ENCODE assay signal across 9 mouse cellular contexts in genomic region chr2:113595329-113596091, GRCm38 (mm10).
DNase-seq lines count a peak whose midpoint lies in the region; ATAC-seq lines count a peak whose summit lies in the region.
"Had no signal": no experiment of that assay in that cellular context is flagged by ENCODE, and none has a peak within 500 bp of the region (broad histone marks: within the 10 kb centered on the region; RNA-seq: fewer than 3 reads in every experiment).

No protein-coding gene starts in this region.

- intact Hi-C loops in gastrocnemius, postnatal 14 days (cut with DNase I; ENCODE audit: low total_unique reads), result no loop called here

- H3K9ac ChIP-seq in liver, embryonic 11.5 days (ENCODE audit: low read depth, low read length), result no peak overlapping the region
- no peak overlapping the region for H3K9ac ChIP-seq in heart, embryonic 14.5 days (ENCODE audit: low read length)
- H3K9ac ChIP-seq: lung, embryonic 15.5 days had no signal

- no peaks in the 10 kb centered on the region for H3K9me3 ChIP-seq in liver, embryonic 11.5 days (ENCODE audit: control insufficient read depth, low read length)
- H3K9me3 ChIP-seq in heart, embryonic 14.5 days (ENCODE audit: control insufficient read depth, low read length), result no peaks in the 10 kb centered on the region
- no peaks in the 10 kb centered on the region for H3K9me3 ChIP-seq in limb, embryonic 10.5 days (replicated peaks)
- H3K9me3 ChIP-seq: lung, embryonic 15.5 days had no signal

- H3K4me3 ChIP-seq in liver, embryonic 11.5 days (ENCODE audit: low read depth, low read length), result no peak overlapping the region
- H3K4me3 ChIP-seq in heart, embryonic 14.5 days (ENCODE audit: control insufficient read depth in 1 of 2, insufficient read depth in 1 of 2, low read depth in 1 of 2, low read length in 2 of 2), result no peak overlapping the region
- H3K4me3 ChIP-seq in limb, embryonic 10.5 days, result 0 out of 2 replicates have a peak overlapping the region, but pooled peaks have one; percentile 7
- H3K4me3 ChIP-seq: lung, embryonic 15.5 days had no signal

- no peak overlapping the region for H3K4me2 ChIP-seq in liver, embryonic 11.5 days
- peak overlapping the region; percentile 34 for H3K4me2 ChIP-seq in heart, embryonic 14.5 days (ENCODE audit: low read length)
- H3K4me2 ChIP-seq: lung, embryonic 15.5 days had no signal

- no peaks in the 10 kb centered on the region; the same call in none of the 2 replicates for H3K4me1 ChIP-seq in liver, embryonic 11.5 days (replicated peaks; ENCODE audit: control insufficient read depth, insufficient read depth, low read length)
- peaks cover 3 to 7% of the 10 kb centered on the region in 2 experiments; a peak in 3 of 4 replicates for H3K4me1 ChIP-seq in heart, embryonic 14.5 days (ENCODE audit: control insufficient read depth in 2 of 2, insufficient read depth in 2 of 2, low read length in 2 of 2)
- peaks cover 30% of the 10 kb centered on the region for H3K4me1 ChIP-seq in limb, embryonic 10.5 days
- H3K4me1 ChIP-seq: lung, embryonic 15.5 days had no signal

- no peak for ATAC-seq in liver, embryonic 11.5 days (replicated peaks; ENCODE audit: low FRiP score)
- ATAC-seq in heart, embryonic 14.5 days (ENCODE audit: insufficient number of reproducible peaks, insufficient read depth, low FRiP score, low read depth), result no peak

- H3K36me3 ChIP-seq in liver, embryonic 11.5 days (ENCODE audit: control insufficient read depth, insufficient read depth, low read length), result no peaks in the 10 kb centered on the region
- H3K36me3 ChIP-seq in heart, embryonic 14.5 days (ENCODE audit: control insufficient read depth, insufficient read depth, low read length), result no peaks in the 10 kb centered on the region
- H3K36me3 ChIP-seq in limb, embryonic 10.5 days, result no peaks in the 10 kb centered on the region
- H3K36me3 ChIP-seq: lung, embryonic 15.5 days had no signal

- 26% methylated on average over 10 of the region's 10 CpGs for WGBS in liver, embryonic 11.5 days
- WGBS in heart, embryonic 14.5 days, result 15% methylated on average over 10 of the region's 10 CpGs
- 16% methylated on average over 10 of the region's 10 CpGs for WGBS in limb, embryonic 10.5 days

- H3K27ac ChIP-seq in liver, embryonic 11.5 days (ENCODE audit: low read depth, low read length), result no peak overlapping the region
- no peak overlapping the region for H3K27ac ChIP-seq in heart, embryonic 14.5 days (replicated peaks in 1 of 2; ENCODE audit: control insufficient read depth in 1 of 2, insufficient read depth in 1 of 2, low read depth in 2 of 2, low read length in 2 of 2)
- peak overlapping the region; percentile 71 for H3K27ac ChIP-seq in limb, embryonic 10.5 days
- H3K27ac ChIP-seq: lung, embryonic 15.5 days had no signal

- peak; percentile 29 for DNase-seq in liver
- DNase-seq in liver, embryonic 11.5 days (ENCODE audit: low spot score), result no peak
- peak; percentile 62 for DNase-seq in embryo, embryonic 10 days (ENCODE audit: low spot score)
- DNase-seq in limb, embryonic 10.5 days (ENCODE audit: low spot score), result peak; percentile 51
- DNase-seq in frontal cortex, postnatal 36 days (ENCODE audit: low spot score in 2 of 2), result no peak
- DNase-seq in gastrocnemius, postnatal 14 days, result no peak
- no peak for DNase-seq in spleen, adult 18-20 months

- no peaks in the 10 kb centered on the region for H3K27me3 ChIP-seq in liver, embryonic 11.5 days (replicated peaks; ENCODE audit: control insufficient read depth, insufficient read depth, low read length)
- H3K27me3 ChIP-seq in heart, embryonic 14.5 days (ENCODE audit: control insufficient read depth, insufficient read depth, low read length), result no peaks in the 10 kb centered on the region
- no peaks in the 10 kb centered on the region for H3K27me3 ChIP-seq in limb, embryonic 10.5 days (ENCODE audit: low read depth, poor library complexity, severe bottlenecking)
- H3K27me3 ChIP-seq: lung, embryonic 15.5 days had no signal

Comparison
In these comparisons a context has a peak if more than half of its experiments do, and no peak if none do; other contexts are left out.
1. DNase-seq: peak in liver (single experiment), embryo, embryonic 10 days (single experiment) and limb, embryonic 10.5 days (single experiment); none in liver, embryonic 11.5 days (single experiment), frontal cortex, postnatal 36 days (0 of 2), gastrocnemius, postnatal 14 days (single experiment) and spleen, adult 18-20 months (0 of 2).